Mouse (Mus musculus) kidney, adult 10 weeks (tissue): Measurements from ENCODE around the gene Uqcrh. TPM values are rescaled to one million over a fixed set of nuclear protein-coding genes. Genes with fewer than 3 reads are reported as not detected.

ENCODE experiments used
- polyA plus RNA-seq: library from polyadenylated mRNA; stranded (reverse); fragments of 350-450 nt; fragmentation: Illumina TruSeq; extraction: RNeasy Lipid Tissue Mini Kit (QIAGEN cat#74804); gene quantifications from one replicate; pipeline ENCODE4 v1.2.3, GENCODE M21; 2014; ENCODE audit warnings: low read depth, low replicate concordance

Uqcrh gene
- polyA plus RNA-seq, result 464 TPM

GRCm38 (mm10) chr4:116074861-116075620, at the start of gene Uqcrh, which contains the start of gene Lrrc41:
Gene Uqcrh, minus strand, starts transcription at chr4:116075071.
Gene Lrrc41, plus strand, starts transcription at chr4:116075269.

GRCm38 (mm10) chr4:116123602-116124519, 49.0 kb upstream of the Uqcrh start, which contains the start of the genes Rad54l and Pomgnt1:
Gene Rad54l, minus strand, starts transcription at chr4:116123690.
Gene Pomgnt1, plus strand, starts transcription at chr4:116123840.

DNA sequence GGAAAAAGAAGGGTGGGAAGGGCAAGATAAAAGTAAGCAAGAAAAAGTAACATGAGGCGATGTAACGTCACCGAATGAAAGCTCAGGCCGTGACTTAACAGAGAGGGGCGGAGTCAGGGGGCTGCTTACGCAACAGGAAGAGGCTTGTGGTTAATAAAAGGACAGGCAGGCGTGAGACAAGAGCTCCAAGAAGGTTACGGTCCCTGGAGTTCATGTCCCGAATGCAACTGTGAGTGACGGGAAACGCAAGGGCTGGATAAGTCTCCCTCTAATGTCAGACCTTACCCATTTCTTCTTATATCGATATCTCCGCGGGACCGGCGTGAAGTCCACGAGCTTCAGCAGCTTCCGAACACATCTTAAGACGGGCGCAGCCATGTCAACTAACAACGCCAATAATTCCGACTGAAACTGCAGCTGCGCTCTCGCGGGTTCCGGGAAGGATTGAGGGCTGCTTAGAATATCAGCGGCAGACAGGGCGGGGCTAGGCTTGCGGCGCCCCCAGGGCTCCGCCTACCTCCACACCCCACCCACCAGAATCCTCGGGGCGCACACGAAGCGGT, 21.4 kb downstream of the Uqcrh start, which contains the start of gene Nsun4:
Gene Nsun4 (minus strand): TSS at position 478 of the 563 bp plus-strand sequence.

DNA sequence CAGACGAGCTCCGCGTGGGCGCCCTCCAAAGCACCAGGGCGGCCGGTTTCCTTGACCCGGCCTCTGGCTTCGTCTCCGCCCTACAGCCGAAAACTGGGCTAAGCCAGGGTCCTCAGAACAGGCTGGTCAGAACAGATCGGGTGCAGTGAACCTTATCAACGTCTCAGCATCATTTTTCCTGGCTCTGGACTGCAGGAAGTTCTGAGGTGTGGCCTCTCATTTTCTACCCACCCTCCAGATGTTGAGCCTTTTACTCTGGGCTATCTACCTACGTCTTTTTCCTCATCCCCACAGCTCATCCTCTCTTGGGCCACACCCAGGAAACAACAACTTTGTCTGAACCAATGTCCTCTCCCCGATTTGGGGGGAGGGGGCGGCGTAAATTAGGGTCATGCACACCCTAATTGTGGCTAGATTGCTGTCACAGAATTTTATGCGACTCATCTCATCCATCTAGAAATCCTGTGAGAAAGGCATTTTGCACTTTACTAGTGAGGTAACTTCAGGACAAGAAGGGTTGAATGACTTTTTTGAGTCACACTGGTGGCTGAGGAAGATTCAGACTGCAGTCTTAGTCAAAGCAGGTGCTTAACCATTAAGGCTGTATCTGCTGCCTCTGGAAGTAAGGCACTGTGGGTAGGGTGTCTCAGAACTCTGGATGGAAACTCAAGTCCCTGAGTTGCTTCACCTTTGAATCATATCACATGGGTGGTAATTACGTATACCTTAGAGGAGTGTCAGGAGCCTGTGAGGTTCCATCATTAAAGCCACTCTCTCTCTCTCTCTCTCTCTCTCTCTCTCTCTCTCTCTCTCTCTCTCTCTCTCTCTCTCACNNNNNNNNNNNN, 56.7 kb downstream of the Uqcrh start, which contains the start of gene Faah:
Gene Faah (minus strand): TSS at position 25 of the 845 bp plus-strand sequence.

Other genes with a start within 250 kb of the Uqcrh start
- 8.5 TPM for gene Mob3c, start 247.0 kb downstream of the Uqcrh start, polyA plus RNA-seq
- 7.0 TPM for gene Mknk1, start 235.9 kb downstream of the Uqcrh start, polyA plus RNA-seq
- gene Kncn, start 190.7 kb downstream of the Uqcrh start, polyA plus RNA-seq, result not detected
- gene 6430628N08Rik, start 184.4 kb downstream of the Uqcrh start, polyA plus RNA-seq, result not detected
- not detected for gene Dmbx1, start 135.1 kb downstream of the Uqcrh start, polyA plus RNA-seq
- gene Faah, start 57.1 kb downstream of the Uqcrh start, polyA plus RNA-seq, result 6.9 TPM
- 13.9 TPM for gene Nsun4, start 21.2 kb downstream of the Uqcrh start, polyA plus RNA-seq
- 5.3 TPM for gene Lrrc41, start 198 bp upstream of the Uqcrh start, polyA plus RNA-seq
- 0.36 TPM for gene Rad54l, start 48.6 kb upstream of the Uqcrh start, polyA plus RNA-seq
- 9.1 TPM for gene Pomgnt1, start 48.8 kb upstream of the Uqcrh start, polyA plus RNA-seq
- 7.9 TPM for gene Lurap1, start 76.3 kb upstream of the Uqcrh start, polyA plus RNA-seq
- gene Tspan1, start 92.5 kb upstream of the Uqcrh start, polyA plus RNA-seq, result 75.4 TPM
- gene 1700042G07Rik, start 98.3 kb upstream of the Uqcrh start, polyA plus RNA-seq, result not detected
- gene Gm49337, start 98.3 kb upstream of the Uqcrh start, polyA plus RNA-seq, result not detected
- gene Pik3r3, start 146.5 kb upstream of the Uqcrh start, polyA plus RNA-seq, result 26.2 TPM